Mouse (Mus musculus) stomach, embryonic 16.5 days (tissue): ENCODE measurements around the gene Aup1. TPM values are rescaled to one million over a fixed set of nuclear protein-coding genes. Genes with fewer than 3 reads are reported as not detected.

Experiments
- ATAC-seq: fragments of 200-750 bp; cut with Nextera tagmentation; 2 replicates; pipeline ENCODE4 v1.8.0; 2017; ENCODE audit warnings: moderate number of reproducible peaks, moderate TSS enrichment; ENCODE audit not compliant: insufficient read depth, low FRiP score
- H3K27ac ChIP-seq: fragments of 300-500 bp; sonication (generic); 2 replicates; pipeline ENCODE4 v1.5.1; 2014; ENCODE audit warnings: low read length
- H3K27me3 ChIP-seq: fragments of 300-500 bp; sonication (generic); 2 replicates; pipeline ENCODE4 v1.6.1; 2014; ENCODE audit warnings: low read length, control low read depth, mixed read lengths; ENCODE audit not compliant: control insufficient read depth, insufficient read depth
- H3K36me3 ChIP-seq: fragments of 300-500 bp; sonication (generic); 2 replicates; pipeline ENCODE4 v1.6.1; 2014; ENCODE audit warnings: low read length; ENCODE audit not compliant: control insufficient read depth, insufficient read depth
- H3K4me1 ChIP-seq: fragments of 300-500 bp; sonication (generic); 2 replicates; pipeline ENCODE4 v1.6.1; 2014; ENCODE audit warnings: low read length, control low read depth, mixed read lengths; ENCODE audit not compliant: control insufficient read depth, insufficient read depth
- H3K4me2 ChIP-seq: fragments of 300-500 bp; sonication (generic); 2 replicates; pipeline ENCODE4 v1.6.1; 2014; ENCODE audit warnings: low read depth, low read length, mixed read lengths
- H3K4me3 ChIP-seq: fragments of 300-500 bp; sonication (generic); replicated peaks from 2 replicates; pipeline ENCODE4 v1.5.1; 2014; ENCODE audit warnings: mild to moderate bottlenecking, low read length
- H3K9ac ChIP-seq: fragments of 300-500 bp; sonication (generic); 2 replicates; pipeline ENCODE4 v1.6.1; 2014; ENCODE audit warnings: low read length
- H3K9me3 ChIP-seq: fragments of 300-500 bp; sonication (generic); replicated peaks from 2 replicates; pipeline ENCODE4 v1.6.1; 2016; ENCODE audit warnings: low read length, control low read depth; ENCODE audit not compliant: control insufficient read depth
- WGBS: fragments of 180-500 bp; shearing (Covaris S2); extraction: QIAGEN DNeasy Blood & Tissue Kit; methylation state at CpG from one replicate; pipeline ENCODE4 v1.1.7; 2014; 5-methylcytosine and 5-hydroxymethylcytosine counted together
- polyA plus RNA-seq: library from polyadenylated mRNA; unstranded; fragments of >200 nt; fragmentation: Nextera tagmentation; extraction: Ambion mirVana; gene quantifications from 2 replicates; pipeline ENCODE4 v1.2.1, GENCODE M21; 2015

Gene Aup1
- polyA plus RNA-seq, 1 experiment from 2014 or later: 228 TPM

DNA sequence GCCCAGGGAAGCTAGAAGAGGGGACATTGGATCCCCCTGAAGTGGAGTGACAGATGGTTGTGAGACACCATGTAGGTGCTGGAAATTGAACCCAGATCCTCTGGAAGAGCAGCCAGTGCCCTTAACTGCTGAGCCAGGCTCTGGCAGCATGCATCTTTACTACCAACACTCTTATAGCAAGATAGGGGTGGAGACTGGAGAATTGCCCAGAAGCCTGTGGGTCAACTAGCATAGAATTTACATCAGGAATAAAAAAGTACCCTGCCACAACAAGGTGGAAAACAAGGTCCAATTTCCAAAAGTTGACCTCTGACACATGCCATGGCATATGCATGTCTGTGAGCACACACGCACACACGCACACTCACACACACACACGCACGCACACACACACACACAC is 29.1 kb upstream of the Aup1 start:
- Histone ChIP-seq H3K4me1 (no peaks in the 10 kb centered on the region; the same call in 1 of the 2 replicates), H3K36me3 (no peaks in the 10 kb centered on the region), H3K9ac (no peak overlapping the region), H3K4me2 (no peak overlapping the region), H3K4me3 (no peak overlapping the region), H3K27me3 (no peaks in the 10 kb centered on the region), H3K27ac (no peak overlapping the region), H3K9me3 (no peaks in the 10 kb centered on the region)
- no peak for ATAC-seq
- WGBS: 92% methylated on average over 4 of the region's 4 CpGs

- Histone ChIP-seq H3K4me3 (no peak overlapping the region), H3K36me3 (no peaks in the 10 kb centered on the region), H3K27me3 (peaks cover 7% of the 10 kb centered on the region; the same call in 1 of the 2 replicates), H3K27ac (no peak overlapping the region), H3K9ac (no peak overlapping the region), H3K4me2 (no peak overlapping the region), H3K9me3 (no peaks in the 10 kb centered on the region), H3K4me1 (peaks cover 5% of the 10 kb centered on the region)
- WGBS: 80% methylated on average over 8 of the region's 8 CpGs
- ATAC-seq: no peak
Observed at GRCm38 (mm10) chr6:83027293-83027692, 27.0 kb upstream of the Aup1 start.

- Histone ChIP-seq H3K27me3 (peaks cover 7% of the 10 kb centered on the region; the same call in 1 of the 2 replicates), H3K4me2 (no peak overlapping the region), H3K9me3 (no peaks in the 10 kb centered on the region), H3K4me3 (no peak overlapping the region), H3K27ac (no peak overlapping the region), H3K9ac (0 out of 2 replicates have a peak overlapping the region, but pooled peaks have one; percentile 13), H3K36me3 (no peaks in the 10 kb centered on the region), H3K4me1 (peaks cover 5% of the 10 kb centered on the region)
- WGBS: 37% methylated on average over 8 of the region's 9 CpGs
- ATAC-seq: no peak
Observed at GRCm38 (mm10) chr6:83027706-83028105, 26.6 kb upstream of the Aup1 start.

DNA sequence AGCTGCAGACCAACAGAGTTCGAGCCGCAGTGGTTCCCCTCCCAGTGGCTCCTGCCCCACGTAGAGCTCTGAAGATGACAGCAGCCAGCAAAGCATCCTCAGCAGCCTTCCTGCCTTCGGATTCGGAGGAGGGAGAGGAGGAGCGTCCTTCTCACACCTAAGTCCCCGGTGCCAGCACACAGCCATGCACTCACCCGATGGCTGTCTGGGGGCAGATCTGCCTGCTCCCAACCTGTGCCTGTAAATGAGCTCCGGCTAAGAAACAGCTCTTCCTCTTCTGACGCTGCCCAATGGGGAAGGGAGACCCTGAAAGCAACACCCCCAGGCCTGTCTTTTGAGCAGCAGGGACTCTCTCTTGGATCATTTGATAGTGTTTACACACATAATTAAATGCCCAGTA is 24.5 kb upstream of the Aup1 start:
- H3K36me3 ChIP-seq: no peaks in the 10 kb centered on the region
- H3K4me3 ChIP-seq: no peak overlapping the region
- H3K9me3 ChIP-seq: no peaks in the 10 kb centered on the region
- H3K27me3 ChIP-seq: peaks cover 7% of the 10 kb centered on the region; the same call in 1 of the 2 replicates
- H3K9ac ChIP-seq: no peak overlapping the region
- ATAC-seq: no peak
- peaks cover 11% of the 10 kb centered on the region for H3K4me1 ChIP-seq
- H3K27ac ChIP-seq: no peak overlapping the region
- WGBS: 38% methylated on average over 10 of the region's 10 CpGs
- no peak overlapping the region for H3K4me2 ChIP-seq

DNA sequence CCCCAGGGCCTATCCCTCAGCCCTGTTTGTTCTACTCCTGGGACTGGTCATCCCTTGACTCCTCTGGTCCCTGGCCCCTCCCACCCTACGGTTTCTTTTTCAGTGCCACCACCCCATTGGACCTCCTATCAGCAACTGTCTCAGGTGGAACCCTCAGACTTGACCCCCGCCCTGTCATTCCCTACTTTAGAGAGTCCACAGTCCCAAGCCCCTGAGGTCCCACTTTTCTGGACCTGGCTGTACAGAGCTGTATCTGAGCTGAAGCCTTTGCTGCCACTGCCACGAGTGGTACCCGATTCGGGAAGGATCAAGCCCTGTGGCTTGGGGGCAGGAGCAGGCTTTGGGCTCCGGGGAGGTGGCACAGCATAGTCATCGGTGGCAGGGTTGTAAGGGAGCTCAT is 23.2 kb upstream of the Aup1 start:
- H3K27ac ChIP-seq: no peak overlapping the region
- peaks cover 7% of the 10 kb centered on the region; the same call in 1 of the 2 replicates for H3K27me3 ChIP-seq
- ATAC-seq: no peak
- no peaks in the 10 kb centered on the region for H3K9me3 ChIP-seq
- H3K4me2 ChIP-seq: no peak overlapping the region
- no peak overlapping the region for H3K9ac ChIP-seq
- peaks cover 11% of the 10 kb centered on the region for H3K4me1 ChIP-seq
- no peaks in the 10 kb centered on the region for H3K36me3 ChIP-seq
- no peak overlapping the region for H3K4me3 ChIP-seq
- 78% methylated on average over 7 of the region's 7 CpGs for WGBS

DNA sequence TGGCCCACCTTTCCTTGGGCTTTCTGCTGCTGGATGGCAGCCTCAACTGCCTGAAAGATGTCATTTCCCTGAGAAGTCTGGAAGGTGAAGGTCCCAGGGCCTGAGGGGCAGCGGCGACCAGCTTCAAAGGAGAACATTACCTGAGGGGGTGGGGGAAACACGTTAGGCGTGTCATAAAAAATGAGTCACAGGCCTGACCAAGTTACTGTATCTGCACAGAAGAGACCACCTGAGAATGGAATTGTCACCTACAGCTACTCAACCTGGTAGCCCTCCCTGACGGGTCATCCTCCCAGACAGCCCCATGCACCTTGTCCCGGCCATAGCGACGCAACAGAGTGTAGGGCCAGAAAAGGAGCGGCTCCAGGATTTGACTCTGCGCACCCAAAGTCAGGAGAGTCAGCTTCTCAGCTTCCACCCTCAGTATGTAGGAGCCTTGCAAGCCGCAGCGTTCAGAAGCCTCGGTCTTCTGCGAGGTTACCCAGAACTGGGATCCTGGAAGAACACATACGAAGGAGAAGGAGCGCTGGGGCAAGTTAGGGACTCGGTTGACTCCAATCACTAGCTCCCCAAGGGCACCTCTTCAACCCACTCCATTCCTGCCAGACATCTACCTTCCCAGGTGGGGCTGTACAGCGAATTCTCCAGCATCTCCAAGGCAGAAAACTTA is 22.3 kb upstream of the Aup1 start:
- H3K9me3 ChIP-seq: no peaks in the 10 kb centered on the region
- no peak overlapping the region for H3K27ac ChIP-seq
- H3K9ac ChIP-seq: peak overlapping the region; percentile 83
- peaks cover 7% of the 10 kb centered on the region; the same call in 1 of the 2 replicates for H3K27me3 ChIP-seq
- peak overlapping the region; percentile 92 for H3K4me2 ChIP-seq
- 45% methylated on average over 18 of the region's 18 CpGs for WGBS
- ATAC-seq: no peak
- no peaks in the 10 kb centered on the region for H3K36me3 ChIP-seq
- H3K4me3 ChIP-seq: peak overlapping the region; percentile 59
- H3K4me1 ChIP-seq: peaks cover 11% of the 10 kb centered on the region

- peak; percentile 45 for ATAC-seq
- H3K4me2 ChIP-seq: peak overlapping the region; percentile 92
- peaks cover 15% of the 10 kb centered on the region for H3K4me1 ChIP-seq
- peak overlapping the region; percentile 59 for H3K4me3 ChIP-seq
- peak overlapping the region; percentile 91 for H3K27ac ChIP-seq
- under 1% methylated on average over 31 of the region's 31 CpGs for WGBS
- H3K27me3 ChIP-seq: peaks cover 7% of the 10 kb centered on the region; the same call in 1 of the 2 replicates
- no peaks in the 10 kb centered on the region for H3K36me3 ChIP-seq
- peak overlapping the region; percentile 83 for H3K9ac ChIP-seq
- H3K9me3 ChIP-seq: no peaks in the 10 kb centered on the region
Observed at GRCm38 (mm10) chr6:83032769-83033191, 21.5 kb upstream of the Aup1 start.

DNA sequence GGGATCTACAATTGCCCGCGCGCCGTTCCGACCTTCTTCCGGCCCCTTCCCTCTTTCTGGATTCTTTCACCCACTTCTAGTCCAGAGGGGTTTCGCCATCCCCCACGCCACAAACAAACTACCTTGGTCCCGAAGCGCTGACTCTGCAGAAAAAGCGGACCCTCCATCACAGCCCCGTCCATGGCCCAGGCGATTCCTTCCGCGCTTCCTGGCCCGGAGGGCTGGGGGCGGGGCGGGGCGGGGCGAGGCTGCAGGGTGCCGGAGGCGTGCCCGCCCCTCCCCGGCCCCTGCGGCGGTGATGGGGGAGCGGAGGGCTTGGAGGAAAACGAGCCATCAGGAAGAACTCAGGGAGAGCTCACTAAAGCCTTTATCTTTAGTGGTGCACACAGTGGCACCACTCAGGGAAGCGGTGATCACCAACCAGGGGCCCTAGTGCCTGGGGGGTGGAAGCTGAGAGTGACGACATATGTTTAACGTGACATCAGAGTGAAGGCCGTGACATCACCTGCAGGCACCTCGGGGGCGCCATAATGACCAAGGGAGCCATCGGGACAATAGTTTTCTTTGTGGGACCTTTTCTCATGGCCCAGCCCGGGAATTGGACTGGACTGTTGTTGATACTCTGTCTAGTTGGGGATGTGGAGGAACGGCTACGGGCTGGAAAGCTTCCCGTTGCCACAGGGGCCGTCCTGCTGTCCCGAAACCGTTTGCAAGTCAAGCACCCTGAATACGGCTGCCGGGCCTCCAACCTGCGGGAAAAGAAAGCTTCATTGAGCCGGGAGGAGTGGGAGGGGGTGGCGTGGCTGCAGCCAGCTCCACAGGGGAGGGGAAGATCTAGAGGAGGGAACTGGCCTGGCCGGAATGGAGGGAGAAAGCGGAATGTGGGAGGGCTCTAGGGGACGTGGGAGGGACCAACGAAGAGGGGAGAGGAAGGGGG is 20.8 kb upstream of the Aup1 start, which contains the start of the genes Dok1 and Loxl3:
Dok1 (minus strand) TSS at position 223 of the 937 bp plus-strand sequence.
Loxl3 (plus strand) TSS at position 925 of the 937 bp plus-strand sequence.
- ATAC-seq: peak; percentile 88
- H3K4me2 ChIP-seq: peak within 1 kb of the TSS; percentile 92
- WGBS: under 1% methylated on average over 51 of the region's 51 CpGs

More for the DNA sequence above, 20.8 kb upstream of the Aup1 start, which contains the start of the genes Dok1 and Loxl3:
- Histone ChIP-seq H3K27ac (peak within 1 kb of the TSS; percentile 91), H3K4me1 (peaks cover 18% of the 10 kb centered on the region), H3K9me3 (no peaks in the 10 kb centered on the region), H3K9ac (peak within 1 kb of the TSS; percentile 83), H3K27me3 (peaks cover 7% of the 10 kb centered on the region; the same call in 1 of the 2 replicates), H3K4me3 (peak within 1 kb of the TSS; percentile 59), H3K36me3 (no peaks in the 10 kb centered on the region)
